Mouse (Mus musculus): Measurements from ENCODE around the gene Ccdc154. TPM values are rescaled to one million over a fixed set of nuclear protein-coding genes. Genes with fewer than 3 reads are reported as not detected.
A peak's percentile ranks its signal among the peaks of the same experiment; 100 is the strongest.

Ccdc154 gene
- total and polyA plus RNA-seq, 3 experiments: 0.12 to 0.19 TPM; not detected in 1

DNA sequence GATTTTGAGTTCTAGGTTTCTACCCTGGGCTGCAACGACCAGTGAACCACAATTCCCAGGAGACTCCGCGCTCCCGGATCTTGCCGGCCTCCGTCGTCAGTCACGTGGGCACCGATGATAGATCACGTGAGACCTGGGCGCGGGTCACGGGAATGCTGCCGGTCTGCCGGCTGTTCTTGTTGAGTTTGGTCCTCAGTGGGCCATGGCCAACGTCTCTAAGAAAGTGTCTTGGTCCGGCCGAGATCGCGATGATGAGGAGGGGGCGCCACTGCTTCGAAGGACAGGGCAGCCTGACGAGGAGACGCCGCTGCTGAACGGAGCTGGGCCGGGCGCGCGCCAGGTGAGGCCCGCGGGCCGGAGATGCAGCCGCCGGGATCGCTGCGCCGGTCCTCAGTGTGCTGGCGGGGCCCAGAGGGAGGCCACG, 29.0 kb upstream of the Ccdc154 start, which contains the start of gene Clcn7 (continued):
- TF ChIP-seq CHD1 (IDR thresholded peaks at IDR 0.05; ENCODE audit: low read depth, low read length): no peak
- TF ChIP-seq POLR2AphosphoS2 (IDR thresholded peaks at IDR 0.05; ENCODE audit: low read length): peak; percentile 49; the same call in 1 of the 2 replicates
- TF ChIP-seq KAT2A (conservative IDR thresholded peaks at IDR 0.05; ENCODE audit: low read depth, low read length): peak; percentile 94
- TF ChIP-seq ZKSCAN1 (IDR thresholded peaks at IDR 0.05; ENCODE audit: low read depth, low read length): no peak
- no peak for TF ChIP-seq POLR2AphosphoS5 (IDR thresholded peaks at IDR 0.05; ENCODE audit: borderline replicate concordance, low read depth, low read length)
- TF ChIP-seq BHLHE40 (IDR thresholded peaks at IDR 0.05; ENCODE audit: borderline replicate concordance, low read depth, low read length): peak; percentile 91
- peak; percentile 99 for TF ChIP-seq USF1 (IDR thresholded peaks at IDR 0.05; ENCODE audit: low read depth, low read length)
- peak; percentile 49; the same call in 1 of the 2 replicates for TF ChIP-seq TCF12 (IDR thresholded peaks at IDR 0.05; ENCODE audit: low read depth, low read length)
- TF ChIP-seq CHD2 (IDR thresholded peaks at IDR 0.05; ENCODE audit: low read length): no peak
- TF ChIP-seq NRF1 (IDR thresholded peaks at IDR 0.05; ENCODE audit: insufficient read depth, low read depth, low read length, poor library complexity, severe bottlenecking): 0 out of 2 replicates have a peak, but pooled peaks have one; percentile 35
- TF ChIP-seq MEF2A (IDR thresholded peaks at IDR 0.05; ENCODE audit: extremely low read depth, insufficient replicate concordance, low read depth, low read length, poor library complexity, severe bottlenecking): no peak
- no peak for TF ChIP-seq ZNF384 (IDR thresholded peaks at IDR 0.05; ENCODE audit: low read depth, low read length)
- no peak for TF ChIP-seq ZMIZ1 (IDR thresholded peaks at IDR 0.05; ENCODE audit: low read depth, low read length)
- no peak for TF ChIP-seq GABPA (IDR thresholded peaks at IDR 0.05; ENCODE audit: low read depth, low read length)
- no peak for TF ChIP-seq MYB (IDR thresholded peaks at IDR 0.05; ENCODE audit: low read depth, low read length)
- TF ChIP-seq ZC3H11A (IDR thresholded peaks at IDR 0.05; ENCODE audit: low read depth, low read length): no peak
- peak; percentile 97 to 100 for TF ChIP-seq USF2 (IDR thresholded peaks at IDR 0.05; ENCODE audit: borderline replicate concordance in 1 of 2, insufficient read depth in 1 of 2, low read depth in 1 of 2, low read length in 2 of 2)

- no peak for DNase-seq (ENCODE audit: low read depth, low spot score)
- Histone ChIP-seq H3K27me3 (ENCODE audit: control insufficient read depth in 1 of 2, insufficient read depth in 2 of 2, low read length in 2 of 2) (no peaks in the 10 kb centered on the region), H3K4me1 (ENCODE audit: control insufficient read depth in 1 of 2, insufficient read depth in 2 of 2, low read length in 2 of 2) (peaks cover 0 to 13% of the 10 kb centered on the region in 2 experiments; a peak in 2 of 4 replicates), H3K9ac (ENCODE audit: control insufficient read depth, low read depth, low read length, poor library complexity, severe bottlenecking) (no peak overlapping the region), H3K4me3 (ENCODE audit: control insufficient read depth in 1 of 2, insufficient read depth in 1 of 2, low read depth in 2 of 2, low read length in 2 of 2) (no peak overlapping the region), H3K36me3 (ENCODE audit: control insufficient read depth in 1 of 2, insufficient read depth in 2 of 2, low read length in 2 of 2) (peaks cover 0 to 9% of the 10 kb centered on the region in 2 experiments; a peak in 2 of 4 replicates), H3K79me2 (ENCODE audit: control insufficient read depth, insufficient read depth, low read length, poor library complexity) (peaks cover 24% of the 10 kb centered on the region), H3K9me3 (replicated peaks; ENCODE audit: insufficient read depth, low read length) (no peaks in the 10 kb centered on the region), H3K27ac (ENCODE audit: control insufficient read depth, low read depth, low read length) (no peak overlapping the region)
- TF ChIP-seq CHD2 (IDR thresholded peaks at IDR 0.05; ENCODE audit: low read length) (no peak), ZNF384 (IDR thresholded peaks at IDR 0.05; ENCODE audit: low read depth, low read length) (no peak), BHLHE40 (IDR thresholded peaks at IDR 0.05; ENCODE audit: borderline replicate concordance, low read depth, low read length) (no peak), ETS1 (IDR thresholded peaks at IDR 0.05; ENCODE audit: low read depth, low read length) (no peak), NELFE (IDR thresholded peaks at IDR 0.05; ENCODE audit: low read depth, low read length) (no peak), ZMIZ1 (IDR thresholded peaks at IDR 0.05; ENCODE audit: low read depth, low read length) (no peak), MAFK (IDR thresholded peaks at IDR 0.05; ENCODE audit: borderline replicate concordance, low read depth, low read length) (no peak), CHD1 (IDR thresholded peaks at IDR 0.05; ENCODE audit: low read depth, low read length) (no peak)
These were observed 26.6 kb upstream of the Ccdc154 start for GRCm38 (mm10) chr17:25135622-25136021.
